Comparison of ENCODE assay signal across 8 mouse cellular contexts in genomic region chr17:13683027-13683410, GRCm38 (mm10).
A peak's percentile ranks its signal among the peaks of the same experiment; 100 is the strongest.
DNase-seq lines count a peak whose midpoint lies in the region; ATAC-seq lines count a peak whose summit lies in the region.

No protein-coding gene starts in this region.

- no peak for ATAC-seq in lung, embryonic 16.5 days (ENCODE audit: low read depth)
- ATAC-seq in embryonic facial prominence, embryonic 15.5 days (ENCODE audit: insufficient number of reproducible peaks, low FRiP score, low TSS enrichment, low read depth), result no peak
- ATAC-seq in neural tube, embryonic 15.5 days (ENCODE audit: low FRiP score), result no peak

- H3K4me1 ChIP-seq in lung, embryonic 16.5 days (replicated peaks; ENCODE audit: control insufficient read depth, insufficient read depth, low read length), result peaks cover 28% of the 10 kb centered on the region
- peaks cover 16% of the 10 kb centered on the region for H3K4me1 ChIP-seq in embryonic facial prominence, embryonic 15.5 days
- H3K4me1 ChIP-seq in limb, embryonic 10.5 days, result peaks cover 23% of the 10 kb centered on the region
- H3K4me1 ChIP-seq in neural tube, embryonic 15.5 days, result peaks cover 10% of the 10 kb centered on the region; the same call in 1 of the 2 replicates

- peak overlapping the region; percentile 44 for H3K4me3 ChIP-seq in lung, embryonic 16.5 days (ENCODE audit: low read length)
- peak overlapping the region; percentile 28 for H3K4me3 ChIP-seq in embryonic facial prominence, embryonic 15.5 days (replicated peaks)
- peak overlapping the region; percentile 32 for H3K4me3 ChIP-seq in limb, embryonic 10.5 days
- peak overlapping the region; percentile 24 for H3K4me3 ChIP-seq in neural tube, embryonic 15.5 days (replicated peaks)

- H3K36me3 ChIP-seq in lung, embryonic 16.5 days (ENCODE audit: control insufficient read depth, insufficient read depth, low read length), result no peaks in the 10 kb centered on the region
- no peaks in the 10 kb centered on the region for H3K36me3 ChIP-seq in embryonic facial prominence, embryonic 15.5 days
- H3K36me3 ChIP-seq in limb, embryonic 10.5 days, result no peaks in the 10 kb centered on the region
- no peaks in the 10 kb centered on the region for H3K36me3 ChIP-seq in neural tube, embryonic 15.5 days

- no peak for DNase-seq in lung, postnatal 4 days
- no peak for DNase-seq in limb, embryonic 10.5 days (ENCODE audit: low spot score)
- DNase-seq in gastrocnemius, postnatal 25 days, result no peak
- no peak for DNase-seq in gastrocnemius, adult 8-10 months (ENCODE audit: low spot score in 2 of 2)
- no peak for DNase-seq in right cerebral cortex, adult 18-20 months

- peak overlapping the region; percentile 93 for H3K27ac ChIP-seq in lung, embryonic 16.5 days (ENCODE audit: low read length)
- peak overlapping the region; percentile 87 for H3K27ac ChIP-seq in embryonic facial prominence, embryonic 15.5 days (replicated peaks)
- H3K27ac ChIP-seq in limb, embryonic 10.5 days, result peak overlapping the region; percentile 82
- H3K27ac ChIP-seq in neural tube, embryonic 15.5 days (replicated peaks), result peak overlapping the region; percentile 68

- WGBS in lung, embryonic 16.5 days, result 24% methylated on average over 4 of the region's 4 CpGs
- 35% methylated on average over 4 of the region's 4 CpGs for WGBS in embryonic facial prominence, embryonic 15.5 days
- 41% methylated on average over 4 of the region's 4 CpGs for WGBS in limb, embryonic 10.5 days
- WGBS in neural tube, embryonic 15.5 days, result 20% methylated on average over 4 of the region's 4 CpGs

- peak overlapping the region; percentile 49 for H3K4me2 ChIP-seq in lung, embryonic 16.5 days (ENCODE audit: low read depth, low read length)
- peak overlapping the region; percentile 39 for H3K4me2 ChIP-seq in embryonic facial prominence, embryonic 15.5 days (replicated peaks)
- peak overlapping the region; percentile 38 for H3K4me2 ChIP-seq in neural tube, embryonic 15.5 days

- no peaks in the 10 kb centered on the region for H3K27me3 ChIP-seq in lung, embryonic 16.5 days (ENCODE audit: control insufficient read depth, insufficient read depth, low read depth, low read length)
- H3K27me3 ChIP-seq in embryonic facial prominence, embryonic 15.5 days, result no peaks in the 10 kb centered on the region
- H3K27me3 ChIP-seq in limb, embryonic 10.5 days (ENCODE audit: low read depth, poor library complexity, severe bottlenecking), result no peaks in the 10 kb centered on the region
- no peaks in the 10 kb centered on the region for H3K27me3 ChIP-seq in neural tube, embryonic 15.5 days (replicated peaks)

- H3K9me3 ChIP-seq in lung, embryonic 16.5 days (ENCODE audit: control insufficient read depth, low read length), result no peaks in the 10 kb centered on the region
- H3K9me3 ChIP-seq in embryonic facial prominence, embryonic 15.5 days (replicated peaks), result no peaks in the 10 kb centered on the region
- H3K9me3 ChIP-seq in limb, embryonic 10.5 days (replicated peaks), result no peaks in the 10 kb centered on the region
- H3K9me3 ChIP-seq in neural tube, embryonic 15.5 days (replicated peaks), result no peaks in the 10 kb centered on the region

- H3K9ac ChIP-seq in lung, embryonic 16.5 days (ENCODE audit: low read length), result peak overlapping the region; percentile 66
- H3K9ac ChIP-seq in embryonic facial prominence, embryonic 15.5 days, result no peak overlapping the region
- peak overlapping the region; percentile 0 for H3K9ac ChIP-seq in neural tube, embryonic 15.5 days (replicated peaks)
